Mouse (Mus musculus): ENCODE results near the gene Gbx1.

- TF ChIP-seq CTCF (IDR thresholded peaks at IDR 0.05; ENCODE audit: low read depth) (no peak), EP300 (IDR thresholded peaks at IDR 0.05; ENCODE audit: low read depth) (no peak)
Measured at GRCm38 (mm10) chr5:24495019-24495418, 32.0 kb downstream of the Gbx1 start.
